Mouse (Mus musculus) ES-E14 (cell line): ENCODE measurements around the gene Olfr522.

Source experiments
- CHD2 ChIP-seq: IDR thresholded peaks from 2 replicates; pipeline ENCODE4 v1.6.1; 2014; ENCODE audit warnings: mild to moderate bottlenecking, low read depth, low read length, inconsistent platforms
- HCFC1 ChIP-seq: IDR thresholded peaks from 2 replicates; pipeline ENCODE4 v1.6.1; 2012; ENCODE audit warnings: low read length, inconsistent platforms, borderline replicate concordance; ENCODE audit not compliant: insufficient read depth
- MAFK ChIP-seq: IDR thresholded peaks from 2 replicates; pipeline ENCODE4 v1.6.1; 2014; ENCODE audit warnings: mild to moderate bottlenecking, low read depth, low read length, inconsistent platforms; ENCODE audit not compliant: insufficient read depth
- ZC3H11A ChIP-seq: IDR thresholded peaks from 2 replicates; pipeline ENCODE4 v1.6.1; 2012; ENCODE audit warnings: low read depth, mild to moderate bottlenecking, inconsistent platforms, low read length, borderline replicate concordance
- ZNF384 ChIP-seq: IDR thresholded peaks from 2 replicates; pipeline ENCODE4 v1.6.1; 2012; ENCODE audit warnings: low read depth, low read length, inconsistent platforms

DNA sequence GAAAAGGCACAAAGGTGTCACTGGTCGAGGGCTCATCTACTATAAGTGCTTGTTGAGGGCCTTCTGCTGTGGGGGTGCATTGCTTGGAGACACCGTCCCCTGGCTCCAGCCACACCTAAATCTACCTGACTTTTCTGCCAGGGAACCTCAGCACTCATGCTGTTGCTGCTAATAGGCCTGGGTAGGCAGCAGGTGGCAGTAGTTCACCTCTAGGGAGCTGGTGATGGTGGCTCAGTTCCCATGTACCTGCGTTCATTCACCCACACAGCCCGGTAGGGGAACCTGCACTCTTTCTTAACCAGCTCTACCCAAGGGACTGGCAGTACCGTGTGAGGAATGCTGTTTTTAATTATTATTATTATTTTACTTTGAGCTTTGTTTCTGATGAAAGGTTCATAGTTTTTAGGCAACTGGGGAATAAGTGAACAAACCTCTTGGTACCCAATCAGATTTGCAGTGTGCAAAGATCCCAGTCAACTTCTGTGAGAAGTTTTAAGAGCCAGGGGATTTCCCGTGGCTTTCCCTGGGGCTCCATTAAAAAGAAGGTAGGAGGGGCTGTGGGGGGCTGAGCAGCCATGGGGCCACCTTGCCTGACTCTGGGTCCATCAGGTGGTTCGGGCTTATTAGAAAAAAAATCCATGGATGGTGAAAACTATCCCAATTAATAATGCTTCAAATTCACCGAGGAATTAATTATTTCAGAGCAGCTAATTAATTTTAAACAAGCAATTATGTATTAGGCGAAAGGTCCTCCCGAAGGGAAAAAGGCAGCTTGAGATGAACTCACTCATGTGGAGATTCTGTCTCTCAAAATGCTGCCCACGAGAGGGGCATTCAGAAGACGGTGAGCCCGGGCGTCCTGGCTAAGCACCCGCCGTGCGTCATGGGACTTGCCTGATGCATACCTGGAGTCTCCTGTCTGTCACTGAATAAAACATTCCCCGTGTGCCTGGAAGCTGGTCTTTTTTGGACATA is 22.4 kb upstream of the Olfr522 start:
- TF ChIP-seq ZNF384 (no peak), CHD2 (no peak), MAFK (no peak), ZC3H11A (peak; percentile 84), HCFC1 (no peak)
